Mouse (Mus musculus): ENCODE data around the gene Olfr263.

Olfr263 gene

GRCm38 (mm10) chr13:21169657-21170430 is 40.4 kb downstream of the Olfr263 start:
- peak; percentile 91 for DNase-seq (ENCODE audit: low read depth, low spot score)

- no peak for DNase-seq (ENCODE audit: low read depth, low spot score)
Measured at GRCm38 (mm10) chr13:21170431-21171155, 41.2 kb downstream of the Olfr263 start.

GRCm38 (mm10) chr13:21171156-21171530 is 41.7 kb downstream of the Olfr263 start:
- peak; percentile 39 for DNase-seq (ENCODE audit: low read depth, low spot score)

GRCm38 (mm10) chr13:21171600-21172150 is 42.2 kb downstream of the Olfr263 start:
- DNase-seq (ENCODE audit: low read depth, low spot score) = peak; percentile 86

GRCm38 (mm10) chr13:21172241-21173027 is 43.0 kb downstream of the Olfr263 start:
- DNase-seq (ENCODE audit: low read depth, low spot score) = peak; percentile 94

- peak; percentile 98 for DNase-seq (ENCODE audit: low read depth, low spot score)
Measured at GRCm38 (mm10) chr13:21173072-21173471, 43.6 kb downstream of the Olfr263 start.

GRCm38 (mm10) chr13:21176733-21177132 is 47.3 kb downstream of the Olfr263 start:
- DNase-seq (ENCODE audit: low read depth, low spot score) = peak; percentile 53

- DNase-seq (ENCODE audit: low read depth, low spot score) = peak; percentile 62
Measured at GRCm38 (mm10) chr13:21177657-21178056, 48.2 kb downstream of the Olfr263 start.

GRCm38 (mm10) chr13:21178364-21178763 is 48.9 kb downstream of the Olfr263 start:
- no peak for DNase-seq (ENCODE audit: low read depth, low spot score)

GRCm38 (mm10) chr13:21179367-21179723 is 49.9 kb downstream of the Olfr263 start, which contains the start of gene Trim27:
TSS of gene Trim27 (plus strand) at chr13:21179445.
- no peak for DNase-seq (ENCODE audit: low read depth, low spot score)

- DNase-seq (ENCODE audit: low read depth, low spot score) = peak; percentile 95
Measured at GRCm38 (mm10) chr13:21179724-21180550, 50.5 kb downstream of the Olfr263 start.

- DNase-seq (ENCODE audit: low read depth, low spot score) = peak; percentile 70
Measured at GRCm38 (mm10) chr13:21180551-21181530, 51.4 kb downstream of the Olfr263 start.

- no peak for DNase-seq (ENCODE audit: low read depth, low spot score)
Measured at GRCm38 (mm10) chr13:21181996-21182395, 52.6 kb downstream of the Olfr263 start.

GRCm38 (mm10) chr13:21183066-21183465 is 53.6 kb downstream of the Olfr263 start:
- no peak for DNase-seq (ENCODE audit: low read depth, low spot score)

- DNase-seq (ENCODE audit: low read depth, low spot score) = no peak
Measured at GRCm38 (mm10) chr13:21183661-21184060, 54.2 kb downstream of the Olfr263 start.

- DNase-seq (ENCODE audit: low read depth, low spot score) = no peak
Measured at GRCm38 (mm10) chr13:21185521-21185920, 56.1 kb downstream of the Olfr263 start.
